Comparison of ENCODE assay signal across 16 mouse cellular contexts in the genomic region with DNA sequence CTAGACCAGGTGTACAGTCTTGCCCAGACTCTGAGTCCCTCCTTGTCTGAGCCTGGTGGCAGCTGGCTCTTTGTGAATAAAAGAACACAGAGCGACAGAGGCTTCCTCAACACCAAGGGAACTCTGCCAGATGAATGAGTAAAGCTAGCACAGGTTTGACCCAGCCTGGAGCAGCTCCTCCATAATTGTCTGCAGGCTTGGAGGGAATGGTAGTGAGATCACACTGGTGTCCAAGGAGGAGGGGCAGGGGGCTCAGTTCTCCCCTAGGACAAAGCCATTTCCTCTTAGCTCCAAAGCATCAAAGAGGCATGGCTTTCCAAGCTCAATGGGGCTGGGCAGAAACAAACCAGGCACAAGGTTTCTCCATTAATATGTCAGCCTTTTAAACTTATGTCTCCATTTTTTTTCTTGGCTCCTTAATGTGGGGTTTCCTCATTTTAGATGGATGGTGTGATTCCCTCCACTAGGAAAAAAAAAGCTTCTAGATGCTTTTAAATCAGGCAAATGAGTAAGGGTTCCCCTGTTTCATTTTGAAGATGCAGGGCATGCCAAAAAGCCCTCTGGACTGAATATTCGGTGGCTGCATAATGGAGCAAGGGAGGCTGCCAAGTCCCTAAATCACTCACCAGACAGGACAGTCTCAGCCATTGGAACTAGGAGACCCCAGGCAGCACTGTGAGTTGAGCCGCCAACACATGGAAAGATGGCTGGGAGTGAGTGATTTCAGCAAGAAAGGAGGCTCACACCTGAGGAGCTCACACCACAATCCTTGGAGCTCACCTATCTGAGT.
DNase-seq lines count a peak whose midpoint lies in the region; ATAC-seq and TF ChIP-seq lines count a peak whose summit lies in the region.
"Had no signal": no experiment of that assay in that cellular context is flagged by ENCODE, and none has a peak within 500 bp of the region (broad histone marks: within the 10 kb centered on the region; RNA-seq: fewer than 3 reads in every experiment).

No protein-coding gene starts in this region.

- TF ChIP-seq CTCF in lung, embryonic 14.5 days (IDR thresholded peaks at IDR 0.05; ENCODE audit: low read depth): no peak
- TF ChIP-seq CTCF in hindbrain, postnatal 0 days (IDR thresholded peaks at IDR 0.05; ENCODE audit: low read depth): no peak

- intact Hi-C loops in gastrocnemius, postnatal 36 days (cut with DNase I): no loop called here

- H3K36me3 ChIP-seq in lung, embryonic 14.5 days (ENCODE audit: insufficient read depth): no peaks in the 10 kb centered on the region
- H3K36me3 ChIP-seq in hindbrain, postnatal 0 days (ENCODE audit: insufficient read depth, low read length): no peaks in the 10 kb centered on the region
- no peaks in the 10 kb centered on the region for H3K36me3 ChIP-seq in stomach, embryonic 14.5 days (ENCODE audit: control insufficient read depth, insufficient read depth, low read length)
- H3K36me3 ChIP-seq: embryonic facial prominence, embryonic 15.5 days; neural tube, embryonic 12.5 days had no signal

- peak; percentile 15 for DNase-seq in gastrocnemius, postnatal 25 days
- DNase-seq in gastrocnemius, postnatal 36 days: no peak
- DNase-seq in lung, embryonic 14.5 days: peak; percentile 27
- DNase-seq in lung, postnatal 10 days: no peak
- DNase-seq in hindbrain, postnatal 0 days (ENCODE audit: low spot score): peak; percentile 42
- DNase-seq in adrenal gland, adult (ENCODE audit: inconsistent age in 2 of 2, low spot score in 1 of 2): no peak
- DNase-seq: cerebellum, adult 9-10 months; heart, adult 18-20 months; liver; right cerebral cortex, postnatal 14 days; thymus, postnatal 25 days had no signal

- H3K4me2 ChIP-seq in lung, embryonic 14.5 days: no peak overlapping the region
- no peak overlapping the region for H3K4me2 ChIP-seq in hindbrain, postnatal 0 days (ENCODE audit: low read depth, low read length)
- no peak overlapping the region for H3K4me2 ChIP-seq in stomach, embryonic 14.5 days (replicated peaks; ENCODE audit: low read depth, low read length)
- H3K4me2 ChIP-seq: embryonic facial prominence, embryonic 15.5 days; neural tube, embryonic 12.5 days had no signal

- no peak overlapping the region for H3K9ac ChIP-seq in lung, embryonic 14.5 days
- no peak overlapping the region for H3K9ac ChIP-seq in hindbrain, postnatal 0 days (replicated peaks; ENCODE audit: low read length)
- H3K9ac ChIP-seq in stomach, embryonic 14.5 days (replicated peaks; ENCODE audit: low read depth, low read length): no peak overlapping the region
- H3K9ac ChIP-seq: embryonic facial prominence, embryonic 15.5 days; neural tube, embryonic 12.5 days had no signal

- ATAC-seq in lung, embryonic 14.5 days (ENCODE audit: insufficient read depth): no peak
- peak; percentile 54; the same call in 1 of the 2 replicates for ATAC-seq in hindbrain, postnatal 0 days
- peak; percentile 44; the same call in 1 of the 2 replicates for ATAC-seq in stomach, embryonic 14.5 days (ENCODE audit: insufficient number of reproducible peaks, insufficient read depth, low FRiP score, low read depth)
- ATAC-seq in activated CD4-positive, CD25-positive, alpha-beta regulatory T cell, adult 4 months: no peak
- ATAC-seq: CD4-positive, CD25-positive, alpha-beta regulatory T cell, adult 4 months had no signal

- WGBS in lung, embryonic 14.5 days: 66% methylated on average over 3 of the region's 3 CpGs
- WGBS in hindbrain, postnatal 0 days: 52% methylated on average over 3 of the region's 3 CpGs
- WGBS in stomach, embryonic 14.5 days: 55% methylated on average over 3 of the region's 3 CpGs

- no peaks in the 10 kb centered on the region for H3K9me3 ChIP-seq in lung, embryonic 14.5 days (ENCODE audit: low read depth, low read length)
- H3K9me3 ChIP-seq in hindbrain, postnatal 0 days (ENCODE audit: low read length): no peaks in the 10 kb centered on the region
- no peaks in the 10 kb centered on the region for H3K9me3 ChIP-seq in stomach, embryonic 14.5 days (ENCODE audit: control insufficient read depth, low read depth, low read length)
- H3K9me3 ChIP-seq: embryonic facial prominence, embryonic 15.5 days; neural tube, embryonic 12.5 days had no signal

- H3K27me3 ChIP-seq in lung, embryonic 14.5 days (ENCODE audit: insufficient read depth, low read length): no peaks in the 10 kb centered on the region
- no peaks in the 10 kb centered on the region for H3K27me3 ChIP-seq in hindbrain, postnatal 0 days (ENCODE audit: insufficient read depth, low read length)
- H3K27me3 ChIP-seq in stomach, embryonic 14.5 days (ENCODE audit: control insufficient read depth, insufficient read depth, low read length): no peaks in the 10 kb centered on the region
- H3K27me3 ChIP-seq: embryonic facial prominence, embryonic 15.5 days; neural tube, embryonic 12.5 days had no signal

- no peak overlapping the region for H3K4me3 ChIP-seq in lung, embryonic 14.5 days (ENCODE audit: low read depth, low read length)
- no peak overlapping the region for H3K4me3 ChIP-seq in hindbrain, postnatal 0 days (ENCODE audit: low read length)
- H3K4me3 ChIP-seq in stomach, embryonic 14.5 days (ENCODE audit: low read depth, low read length): no peak overlapping the region
- H3K4me3 ChIP-seq: embryonic facial prominence, embryonic 15.5 days; neural tube, embryonic 12.5 days had no signal

- H3K4me1 ChIP-seq in lung, embryonic 14.5 days (ENCODE audit: insufficient read depth): no peaks in the 10 kb centered on the region
- H3K4me1 ChIP-seq in hindbrain, postnatal 0 days (ENCODE audit: insufficient read depth, low read length): no peaks in the 10 kb centered on the region
- 0 out of 2 replicates have a peak, but pooled peaks cover 6% of the 10 kb centered on the region for H3K4me1 ChIP-seq in stomach, embryonic 14.5 days (ENCODE audit: control insufficient read depth, insufficient read depth, low read length)
- H3K4me1 ChIP-seq: neural tube, embryonic 12.5 days had no signal

- H3K27ac ChIP-seq in lung, embryonic 14.5 days (ENCODE audit: low read depth): no peak overlapping the region
- H3K27ac ChIP-seq in hindbrain, postnatal 0 days: 0 out of 2 replicates have a peak overlapping the region, but pooled peaks have one; percentile 15
- no peak overlapping the region for H3K27ac ChIP-seq in stomach, embryonic 14.5 days (ENCODE audit: low read length)
- H3K27ac ChIP-seq: embryonic facial prominence, embryonic 15.5 days; neural tube, embryonic 12.5 days had no signal

Comparison
In these comparisons a context has a peak if more than half of its experiments do, and no peak if none do; other contexts are left out.
1. DNase-seq: peak in gastrocnemius, postnatal 25 days (single experiment), lung, embryonic 14.5 days (single experiment) and hindbrain, postnatal 0 days (single experiment); none in gastrocnemius, postnatal 36 days (0 of 2), lung, postnatal 10 days (single experiment) and adrenal gland, adult (0 of 2).
2. ATAC-seq: peak in hindbrain, postnatal 0 days (single experiment) and stomach, embryonic 14.5 days (single experiment); none in lung, embryonic 14.5 days (single experiment) and activated CD4-positive, CD25-positive, alpha-beta regulatory T cell, adult 4 months (single experiment).